Mouse (Mus musculus): Measurements from ENCODE around the gene Dusp7. TPM values are rescaled to one million over a fixed set of nuclear protein-coding genes. Genes with fewer than 3 reads are reported as not detected.

Dusp7 gene
- total and polyA plus RNA-seq, 3 experiments, result 5.5 to 12.2 TPM; not detected in 1

GRCm38 (mm10) chr9:106399808-106400207 is 31.4 kb downstream of the Dusp7 start:
- peaks cover 3 to 15% of the 10 kb centered on the region in 2 experiments; a peak in 3 of 4 replicates for H3K4me1 ChIP-seq (ENCODE audit: control insufficient read depth in 1 of 2, insufficient read depth in 2 of 2, low read length in 2 of 2)

GRCm38 (mm10) chr9:106402149-106402548 is 33.7 kb downstream of the Dusp7 start:
- Histone ChIP-seq H3K36me3 (ENCODE audit: control insufficient read depth in 1 of 2, insufficient read depth in 2 of 2, low read length in 2 of 2) (peaks cover 0 to 6% of the 10 kb centered on the region in 2 experiments; a peak in 2 of 4 replicates), H3K4me1 (ENCODE audit: control insufficient read depth in 1 of 2, insufficient read depth in 2 of 2, low read length in 2 of 2) (peaks cover 3 to 20% of the 10 kb centered on the region in 2 experiments; a peak in 3 of 4 replicates), H3K4me3 (ENCODE audit: control insufficient read depth in 1 of 2, insufficient read depth in 1 of 2, low read depth in 2 of 2, low read length in 2 of 2) (no peak overlapping the region), H3K27me3 (ENCODE audit: control insufficient read depth in 1 of 2, insufficient read depth in 2 of 2, low read length in 2 of 2) (no peaks in the 10 kb centered on the region; a peak in 2 of 4 replicates), H3K27ac (ENCODE audit: control insufficient read depth, low read depth, low read length) (no peak overlapping the region), H3K9ac (ENCODE audit: control insufficient read depth, low read depth, low read length, poor library complexity, severe bottlenecking) (no peak overlapping the region), H3K79me2 (ENCODE audit: control insufficient read depth, insufficient read depth, low read length, poor library complexity) (no peaks in the 10 kb centered on the region), H3K9me3 (replicated peaks; ENCODE audit: insufficient read depth, low read length) (no peaks in the 10 kb centered on the region)
- TF ChIP-seq USF2 (IDR thresholded peaks at IDR 0.05; ENCODE audit: borderline replicate concordance in 1 of 2, insufficient read depth in 1 of 2, low read depth in 1 of 2, low read length in 2 of 2), result no peak
- no peak for TF ChIP-seq RCOR1 (IDR thresholded peaks at IDR 0.05; ENCODE audit: low read depth, low read length)
- no peak for TF ChIP-seq ZMIZ1 (IDR thresholded peaks at IDR 0.05; ENCODE audit: low read depth, low read length)
- TF ChIP-seq CTCF (IDR thresholded peaks at IDR 0.05 in 2 of 3, conservative IDR thresholded peaks at IDR 0.05 in 1 of 3; ENCODE audit: control insufficient read depth in 1 of 3, insufficient read depth in 1 of 3, low read depth in 2 of 3, low read length in 3 of 3, poor library complexity in 1 of 3, severe bottlenecking in 1 of 3), result no peak
- no peak for TF ChIP-seq E2F4 (IDR thresholded peaks at IDR 0.05; ENCODE audit: borderline replicate concordance, low read depth, low read length)
- no peak for TF ChIP-seq MYC (IDR thresholded peaks at IDR 0.05; ENCODE audit: low read depth, low read length)
- TF ChIP-seq NELFE (IDR thresholded peaks at IDR 0.05; ENCODE audit: low read depth, low read length), result no peak
- no peak for TF ChIP-seq KAT2A (conservative IDR thresholded peaks at IDR 0.05; ENCODE audit: low read depth, low read length)
- TF ChIP-seq TAL1 (IDR thresholded peaks at IDR 0.05; ENCODE audit: low read length), result no peak
- no peak for TF ChIP-seq POLR2A (IDR thresholded peaks at IDR 0.05; ENCODE audit: control insufficient read depth in 1 of 2, insufficient read depth in 1 of 2, low read depth in 1 of 2, low read length in 2 of 2, poor library complexity in 1 of 2)
- no peak for TF ChIP-seq MAZ (IDR thresholded peaks at IDR 0.05; ENCODE audit: low read depth, low read length)
- TF ChIP-seq NRF1 (IDR thresholded peaks at IDR 0.05; ENCODE audit: insufficient read depth, low read depth, low read length, poor library complexity, severe bottlenecking), result no peak
- TF ChIP-seq MXI1 (IDR thresholded peaks at IDR 0.05; ENCODE audit: low read depth, low read length), result no peak
- no peak for TF ChIP-seq CHD1 (IDR thresholded peaks at IDR 0.05; ENCODE audit: low read depth, low read length)
- no peak for TF ChIP-seq SIN3A (IDR thresholded peaks at IDR 0.05; ENCODE audit: low read length)
- TF ChIP-seq ZKSCAN1 (IDR thresholded peaks at IDR 0.05; ENCODE audit: low read depth, low read length), result no peak
- DNase-seq (ENCODE audit: low read depth, low spot score), result no peak

More at GRCm38 (mm10) chr9:106399808-106400207, 31.4 kb downstream of the Dusp7 start:
- Histone ChIP-seq H3K27me3 (ENCODE audit: control insufficient read depth in 1 of 2, insufficient read depth in 2 of 2, low read length in 2 of 2) (no peaks in the 10 kb centered on the region; a peak in 1 of 4 replicates), H3K9ac (ENCODE audit: control insufficient read depth, low read depth, low read length, poor library complexity, severe bottlenecking) (no peak overlapping the region), H3K27ac (ENCODE audit: control insufficient read depth, low read depth, low read length) (no peak overlapping the region), H3K79me2 (ENCODE audit: control insufficient read depth, insufficient read depth, low read length, poor library complexity) (no peaks in the 10 kb centered on the region), H3K4me3 (ENCODE audit: control insufficient read depth in 1 of 2, insufficient read depth in 1 of 2, low read depth in 2 of 2, low read length in 2 of 2) (no peak overlapping the region), H3K9me3 (replicated peaks; ENCODE audit: insufficient read depth, low read length) (no peaks in the 10 kb centered on the region), H3K36me3 (ENCODE audit: control insufficient read depth in 1 of 2, insufficient read depth in 2 of 2, low read length in 2 of 2) (peaks cover 0 to 6% of the 10 kb centered on the region in 2 experiments; a peak in 2 of 4 replicates)
- no peak for DNase-seq (ENCODE audit: low read depth, low spot score)
- no peak for TF ChIP-seq GATA1 (IDR thresholded peaks at IDR 0.05; ENCODE audit: low read depth, low read length)
- TF ChIP-seq RCOR1 (IDR thresholded peaks at IDR 0.05; ENCODE audit: low read depth, low read length), result no peak
- TF ChIP-seq JUND (IDR thresholded peaks at IDR 0.05; ENCODE audit: low read depth, low read length), result no peak
- TF ChIP-seq POLR2AphosphoS5 (IDR thresholded peaks at IDR 0.05; ENCODE audit: borderline replicate concordance, low read depth, low read length), result no peak
- TF ChIP-seq USF1 (IDR thresholded peaks at IDR 0.05; ENCODE audit: low read depth, low read length), result no peak
